ENCODE assay signal across 7 mouse cellular contexts in the genomic region with DNA sequence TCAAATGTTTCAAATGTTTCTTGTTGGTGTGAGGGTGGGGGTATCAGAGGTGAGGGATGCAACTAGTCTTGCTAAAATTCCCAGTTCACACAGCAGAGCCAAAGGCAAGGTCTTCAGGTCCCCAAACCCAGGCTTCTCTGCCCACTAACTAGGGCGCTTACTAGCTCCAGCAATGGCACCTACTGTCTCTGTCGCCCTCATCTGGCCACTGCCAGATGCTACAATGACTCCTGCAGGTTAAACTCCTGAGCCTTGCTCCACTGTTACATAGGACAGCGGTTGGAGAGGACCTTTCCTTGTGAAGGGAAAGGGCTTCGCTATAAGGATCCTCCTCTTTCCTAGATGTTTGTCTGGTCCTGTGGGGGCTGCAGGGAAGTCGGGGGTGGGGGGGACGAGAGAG. TPM values are rescaled to one million over a fixed set of nuclear protein-coding genes. Genes with fewer than 3 reads are reported as not detected.
A peak's percentile ranks its signal among the peaks of the same experiment; 100 is the strongest.
DNase-seq lines count a peak whose midpoint lies in the region; ATAC-seq and TF ChIP-seq lines count a peak whose summit lies in the region.

No protein-coding gene starts in this region.

- H3K27me3 ChIP-seq in lung, postnatal 0 days (replicated peaks; ENCODE audit: insufficient read depth, low read length), result no peaks in the 10 kb centered on the region
- no peaks in the 10 kb centered on the region for H3K27me3 ChIP-seq in small intestine, adult 2 months (ENCODE audit: control insufficient read depth, insufficient read depth, low read length)

- H3K4me3 ChIP-seq in lung, postnatal 0 days (ENCODE audit: low read depth, low read length), result no peak overlapping the region
- H3K4me3 ChIP-seq in small intestine, adult 2 months (ENCODE audit: low read depth, low read length), result no peak overlapping the region

- no peaks in the 10 kb centered on the region for H3K9me3 ChIP-seq in lung, postnatal 0 days (ENCODE audit: low read length)

- no peak overlapping the region for H3K27ac ChIP-seq in lung, postnatal 0 days (ENCODE audit: low read length)
- no peak overlapping the region for H3K27ac ChIP-seq in small intestine, adult 2 months (ENCODE audit: insufficient read depth, low read depth, low read length)

- no peak overlapping the region for H3K9ac ChIP-seq in lung, postnatal 0 days (replicated peaks; ENCODE audit: low read depth)

- TF ChIP-seq CTCF in lung, postnatal 0 days (IDR thresholded peaks at IDR 0.05), result peak; percentile 98
- peak; percentile 92; the same call in 1 of the 2 replicates for TF ChIP-seq CTCF in small intestine, adult 2 months (IDR thresholded peaks at IDR 0.05; ENCODE audit: extremely low read depth, insufficient read length, insufficient replicate concordance, low read depth, low read length)

- no peak for TF ChIP-seq EP300 in lung, postnatal 0 days (IDR thresholded peaks at IDR 0.05)

- no peaks in the 10 kb centered on the region for H3K36me3 ChIP-seq in lung, postnatal 0 days (ENCODE audit: insufficient read depth, low read length)
- H3K36me3 ChIP-seq in small intestine, adult 2 months (ENCODE audit: control insufficient read depth, insufficient read depth, low read length), result no peaks in the 10 kb centered on the region

- ATAC-seq in lung, postnatal 0 days, result peak; percentile 69

- no peak overlapping the region for H3K4me2 ChIP-seq in lung, postnatal 0 days (replicated peaks; ENCODE audit: low read depth, low read length)

- peak; percentile 78 for DNase-seq in urinary bladder, postnatal 14 days (ENCODE audit: low spot score)
- DNase-seq in urinary bladder, postnatal 10 days (ENCODE audit: low spot score), result no peak
- peak; percentile 81 for DNase-seq in adrenal gland, postnatal 14 days
- peak; percentile 67 for DNase-seq in gastrocnemius, adult 18-20 months (ENCODE audit: low spot score)
- peak; percentile 84 for DNase-seq in kidney, postnatal 14 days
- DNase-seq in lung, postnatal 0 days (ENCODE audit: low spot score), result peak; percentile 83

- no peak for TF ChIP-seq POLR2A in small intestine, adult 2 months (IDR thresholded peaks at IDR 0.05; ENCODE audit: low read depth, low read length)

- H3K4me1 ChIP-seq in lung, postnatal 0 days (ENCODE audit: insufficient read depth, low read depth, low read length), result peaks cover 6% of the 10 kb centered on the region; the same call in 1 of the 2 replicates
- H3K4me1 ChIP-seq in small intestine, adult 2 months (ENCODE audit: control insufficient read depth, insufficient read depth, insufficient read length, low read length), result peaks cover 8% of the 10 kb centered on the region

- WGBS in lung, postnatal 0 days, result 13% methylated on average over 6 of the region's 6 CpGs
- WGBS in small intestine, adult 2 months, result 14% methylated on average over 6 of the region's 6 CpGs

RNA-seq across cellular contexts. Expression of gene P2rx1, which starts 2.1 kb away (rescaled TPM):
- total RNA-seq in adrenal gland, postnatal 14 days (2021), result 0.98 and 1.2 TPM in 2 replicates
- total RNA-seq in gastrocnemius, adult 18-20 months (2021), result under 1 TPM; 0.62 to 0.78 TPM
- 1.9 and 2.1 TPM in 2 replicates for polyA plus RNA-seq in lung, postnatal 0 days (2015; fragmentation: Nextera tagmentation; extraction: Ambion mirVana)
- polyA plus RNA-seq in small intestine, adult 2 months (2012; rRNA removed), result 12.6 and 25.1 TPM in 2 replicates

RNA-seq across cellular contexts. Expression of gene Camkk1, which starts 17.8 kb away (rescaled TPM):
- total RNA-seq in adrenal gland, postnatal 14 days (2021), result 1.3 and 1.5 TPM in 2 replicates
- under 1 TPM; 0.55 to 0.64 TPM for total RNA-seq in gastrocnemius, adult 18-20 months (2021)
- polyA plus RNA-seq in lung, postnatal 0 days (2015; fragmentation: Nextera tagmentation; extraction: Ambion mirVana), result 5.4 and 6.1 TPM in 2 replicates
- 2.0 and 2.6 TPM in 2 replicates for polyA plus RNA-seq in small intestine, adult 2 months (2012; rRNA removed)

RNA-seq across cellular contexts. Expression of gene Atp2a3, which starts 40.1 kb away (rescaled TPM):
- total RNA-seq in adrenal gland, postnatal 14 days (2021), result 10.8 and 25.5 TPM in 2 replicates
- total RNA-seq in gastrocnemius, adult 18-20 months (2021), result 1 to 10 TPM; 4.3 to 6.0 TPM
- 30.7 and 33.1 TPM in 2 replicates for polyA plus RNA-seq in lung, postnatal 0 days (2015; fragmentation: Nextera tagmentation; extraction: Ambion mirVana)
- 113 and 128 TPM in 2 replicates for polyA plus RNA-seq in small intestine, adult 2 months (2012; rRNA removed)

RNA-seq across cellular contexts. Expression of gene Ncbp3, which starts 46.6 kb away (rescaled TPM):
- total RNA-seq in adrenal gland, postnatal 14 days (2021), result 9.2 and 10.9 TPM in 2 replicates
- total RNA-seq in gastrocnemius, adult 18-20 months (2021), result 1 to 10 TPM; 2.3 to 2.4 TPM
- 5.3 and 6.5 TPM in 2 replicates for polyA plus RNA-seq in lung, postnatal 0 days (2015; fragmentation: Nextera tagmentation; extraction: Ambion mirVana)
- 0.53 and 1.3 TPM in 2 replicates for polyA plus RNA-seq in small intestine, adult 2 months (2012; rRNA removed)
